Mouse (Mus musculus): ENCODE measurements around the gene Ccdc51. TPM values are rescaled to one million over a fixed set of nuclear protein-coding genes. Genes with fewer than 3 reads are reported as not detected.

The Ccdc51 gene
- total RNA-seq (2021), result 10 to 100 TPM; 15.7 to 19.4 TPM
- long read RNA-seq, experiment 1, transcript Ccdc51-201 (4 exons, 1,526 nt), result major isoform, 17 of 18 reads
- long read RNA-seq, experiment 1, partial matches to known transcripts, result 0 of 18 reads
- long read RNA-seq, experiment 1, other reads (novel, unspliced or antisense), result 1 of 18 reads
- long read RNA-seq, experiment 2, transcript Ccdc51-201 (4 exons, 1,526 nt), result major isoform, 8 of 13 reads
- long read RNA-seq, experiment 2, partial matches to known transcripts, result 1 of 13 reads
- long read RNA-seq, experiment 2, other reads (novel, unspliced or antisense), result 4 of 13 reads

DNA sequence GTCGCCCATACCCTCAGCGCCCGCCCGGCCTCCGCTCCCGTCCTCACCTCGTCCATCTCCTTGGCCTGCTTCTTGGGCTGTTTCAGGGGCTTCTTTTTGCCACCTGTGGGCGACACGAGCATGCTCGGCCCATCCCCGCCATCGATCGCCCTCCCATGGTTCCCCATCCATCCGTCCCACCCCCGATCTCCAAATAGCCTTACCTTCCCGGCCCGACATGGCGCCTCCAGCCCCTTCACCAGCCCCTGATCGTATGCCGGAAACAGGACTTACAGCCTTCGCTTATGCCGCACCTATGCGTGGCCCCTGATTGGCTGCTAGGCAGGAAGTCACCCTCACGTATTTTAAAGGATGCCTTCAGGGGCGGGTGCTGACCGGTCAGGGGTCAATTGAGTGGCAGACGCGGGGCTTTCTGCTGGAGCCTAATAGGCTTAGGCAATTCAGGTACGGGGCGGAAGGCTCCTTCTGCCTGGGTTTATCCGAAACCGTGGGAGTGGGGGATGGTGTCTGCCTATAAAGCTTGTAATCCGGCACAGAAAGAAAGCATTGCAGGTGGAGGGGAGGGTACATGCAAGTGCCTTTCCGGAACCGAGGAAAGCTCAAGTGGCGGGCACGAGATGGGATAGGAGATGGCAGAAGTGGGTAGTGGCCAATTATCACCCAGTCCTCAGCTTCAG, at the start of gene Ccdc51, which contains the start of gene Tma7:
TSS of gene Ccdc51 (plus strand) at position 370 of the 677 bp plus-strand sequence.
TSS of gene Tma7 (minus strand) at position 464 of the 677 bp plus-strand sequence.
- peak; percentile 89 for DNase-seq

DNA sequence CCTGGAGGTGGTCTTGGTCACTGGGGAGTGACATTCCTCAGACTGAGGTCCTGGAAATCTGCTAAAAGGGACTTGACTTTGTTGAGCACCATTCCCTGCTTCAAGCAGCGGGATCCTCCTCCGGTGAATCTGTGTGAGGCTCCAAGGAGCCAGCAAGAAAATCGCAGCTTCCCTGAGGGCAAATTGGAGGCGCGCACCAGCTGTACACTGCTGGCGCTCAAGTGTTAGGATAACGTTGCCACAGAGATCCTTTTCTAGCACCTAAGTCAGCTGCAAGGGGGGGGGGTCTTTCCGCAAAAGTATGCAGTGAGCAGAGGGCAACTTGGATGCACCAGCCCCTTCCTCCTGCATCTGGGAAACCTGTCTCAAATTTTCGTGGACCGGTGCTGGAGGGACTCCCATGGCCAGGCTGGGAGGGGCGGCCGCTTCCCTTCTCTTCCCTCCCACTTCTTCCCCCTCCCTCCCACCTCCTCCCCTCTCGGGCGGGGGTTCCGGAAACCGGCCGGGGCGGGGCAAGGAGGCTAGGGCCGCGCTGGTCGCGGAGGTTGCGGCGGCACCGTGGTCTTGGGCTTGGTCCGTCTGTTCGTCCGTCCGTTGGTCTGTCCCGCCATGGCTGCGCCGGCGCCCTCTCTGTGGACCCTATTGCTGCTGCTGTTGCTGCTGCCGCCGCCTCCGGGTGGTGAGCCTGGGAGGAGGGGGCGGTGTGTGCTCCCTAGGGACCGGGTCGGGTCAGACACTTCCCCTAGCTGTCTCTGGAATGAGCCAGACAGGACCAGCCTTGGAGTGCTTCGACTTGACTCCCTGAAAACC, 44.0 kb upstream of the Ccdc51 start, which contains the start of gene Shisa5:
TSS of gene Shisa5 (plus strand) at position 480 of the 810 bp plus-strand sequence.
- DNase-seq, result peak; percentile 90

GRCm38 (mm10) chr9:109038901-109039364, 43.4 kb upstream of the Ccdc51 start:
- peak; percentile 68 for DNase-seq

- no peak for DNase-seq
Measured at GRCm38 (mm10) chr9:109039681-109040080, 42.6 kb upstream of the Ccdc51 start.

- DNase-seq, result no peak
Measured at GRCm38 (mm10) chr9:109040216-109040615, 42.1 kb upstream of the Ccdc51 start.

DNA sequence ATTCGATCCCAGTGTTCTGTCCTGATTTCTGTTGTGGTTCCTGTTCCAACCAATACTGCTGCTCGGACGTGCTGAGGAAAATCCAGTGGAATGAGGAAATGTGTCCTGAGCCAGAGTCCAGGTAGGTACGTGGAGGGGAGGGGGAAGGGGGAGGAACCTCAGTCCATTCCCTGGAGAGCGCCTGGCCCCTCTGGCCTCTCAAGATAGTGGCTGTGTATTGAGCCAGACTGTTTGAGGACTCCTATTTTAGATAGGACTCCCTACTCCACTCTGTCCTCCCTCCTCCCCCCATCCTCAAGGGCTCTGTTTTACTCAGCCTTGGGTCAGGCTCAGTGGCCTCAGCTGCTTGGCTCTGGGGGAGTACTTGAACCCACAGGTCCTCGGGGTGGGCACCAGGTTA, 41.4 kb upstream of the Ccdc51 start:
- DNase-seq, result no peak

- DNase-seq, result no peak
Measured at GRCm38 (mm10) chr9:109041351-109041750, 40.9 kb upstream of the Ccdc51 start.

- DNase-seq, result peak; percentile 75
Measured at GRCm38 (mm10) chr9:109046306-109046705, 36.0 kb upstream of the Ccdc51 start.

DNA sequence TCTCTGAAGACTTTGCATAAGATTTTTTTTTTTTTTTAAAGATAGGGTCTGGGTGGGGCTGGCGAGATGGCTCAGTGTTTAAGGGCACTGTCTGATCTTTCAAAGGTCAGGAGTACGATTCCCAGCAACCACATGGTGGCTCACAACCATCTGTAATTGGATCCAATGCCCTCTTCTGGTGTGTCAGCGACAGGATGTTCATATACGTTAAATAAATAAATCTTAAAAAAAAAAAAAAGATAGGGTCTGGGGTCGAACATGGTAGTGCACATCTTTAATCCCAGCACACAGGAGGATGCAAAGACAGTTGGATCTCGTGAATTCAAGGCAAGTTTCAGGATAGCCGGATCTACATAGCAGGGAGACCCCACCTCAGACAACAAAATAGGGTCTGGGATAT, 33.0 kb upstream of the Ccdc51 start:
- DNase-seq, result no peak

DNA sequence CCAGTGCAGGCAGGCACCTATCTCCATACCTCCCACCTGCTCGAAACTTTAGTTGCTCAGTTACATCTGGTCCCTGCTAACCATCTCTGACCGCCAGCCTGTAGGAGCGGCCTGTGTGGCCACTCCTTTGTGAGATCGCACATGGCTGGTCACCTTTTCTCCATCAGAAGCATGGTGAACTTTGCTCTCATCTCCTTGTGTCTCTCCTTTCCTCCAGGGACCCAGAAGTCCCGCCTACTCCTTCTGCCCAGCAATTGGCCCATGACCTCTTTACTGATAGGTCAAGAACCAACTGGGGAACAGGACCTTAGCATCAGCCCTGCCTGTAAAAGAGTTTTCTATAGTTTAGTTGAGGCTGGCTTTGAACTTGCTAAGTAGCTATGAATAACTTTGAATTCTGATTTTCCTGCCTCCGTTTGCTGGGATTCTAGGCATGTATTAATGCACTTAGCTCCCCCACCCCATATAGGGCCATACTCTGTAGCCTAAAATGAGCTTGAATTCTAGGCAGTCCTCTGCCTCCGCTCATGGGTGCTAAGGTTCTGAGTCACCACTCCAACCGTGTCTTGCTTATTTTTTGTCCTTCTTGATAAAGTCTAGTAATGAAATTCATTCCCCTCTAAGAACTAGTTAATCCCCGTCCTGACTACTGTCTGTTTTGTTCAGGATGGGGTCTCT, 32.2 kb upstream of the Ccdc51 start:
- no peak for DNase-seq

- DNase-seq, result no peak
Measured at GRCm38 (mm10) chr9:109050674-109050997, 31.7 kb upstream of the Ccdc51 start.

DNA sequence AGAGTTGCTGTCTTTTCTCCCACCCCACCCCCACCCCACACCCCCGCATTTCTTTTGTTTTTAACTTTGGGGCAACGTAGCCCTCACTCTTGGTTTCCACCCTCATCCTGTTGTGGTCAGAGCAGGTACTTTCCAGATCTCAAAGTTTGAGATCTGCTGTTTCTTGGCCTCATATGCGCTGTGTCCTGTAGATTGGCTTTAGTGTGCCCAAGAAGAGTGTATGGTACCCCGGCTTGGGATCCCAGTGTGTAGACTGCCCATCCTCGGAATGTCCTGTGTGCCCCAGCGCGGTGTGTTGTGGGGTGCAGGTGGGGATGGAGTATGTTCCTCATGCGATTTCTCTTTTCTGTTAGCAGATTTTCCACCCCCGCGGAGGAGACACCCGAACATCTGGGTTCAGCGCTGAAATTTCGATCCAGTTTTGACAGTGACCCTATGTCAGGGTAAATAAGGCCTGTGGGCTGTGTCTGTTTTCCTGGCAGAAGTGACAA, 31.2 kb upstream of the Ccdc51 start:
- DNase-seq, result no peak

DNA sequence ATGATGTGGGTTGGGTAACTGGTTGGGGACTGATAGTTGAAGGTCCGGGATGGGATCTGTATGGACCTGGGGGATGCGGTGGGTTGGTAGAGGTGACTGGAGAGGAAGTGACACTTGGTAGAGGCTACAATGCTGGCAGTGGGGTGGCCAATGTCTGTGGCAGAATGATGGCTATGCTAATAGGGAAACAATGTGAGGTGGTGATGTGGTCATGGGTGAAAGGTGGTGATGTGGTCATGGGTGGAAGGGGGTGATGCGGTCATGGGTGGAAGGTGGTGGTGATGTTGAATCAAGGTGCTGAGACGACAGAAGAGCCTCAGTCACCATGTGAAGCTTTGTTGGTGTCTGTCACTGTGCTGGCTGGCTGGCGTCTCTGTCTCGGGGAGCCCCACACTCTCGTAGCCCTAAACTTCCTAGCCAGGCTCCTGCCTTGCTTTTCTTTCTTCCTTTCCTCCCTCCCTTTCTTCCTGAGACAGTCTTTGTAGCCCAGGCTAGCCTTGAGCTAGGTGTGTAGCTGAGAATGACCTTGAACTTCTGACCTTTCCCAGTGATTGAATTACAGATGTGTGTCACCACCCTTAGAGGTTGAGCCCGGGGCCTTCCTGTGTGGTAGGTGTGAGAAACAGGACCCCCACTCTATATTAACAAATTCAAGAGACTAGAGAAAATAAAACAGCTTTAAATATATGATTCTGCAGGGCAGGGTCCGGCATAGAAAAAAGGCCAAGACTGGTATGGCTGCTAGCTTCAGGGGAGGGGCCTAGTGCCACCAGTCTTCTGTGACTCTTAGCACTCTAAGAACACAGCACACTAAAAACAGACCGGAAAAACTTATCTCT, 30.4 kb upstream of the Ccdc51 start:
- DNase-seq, result no peak

DNA sequence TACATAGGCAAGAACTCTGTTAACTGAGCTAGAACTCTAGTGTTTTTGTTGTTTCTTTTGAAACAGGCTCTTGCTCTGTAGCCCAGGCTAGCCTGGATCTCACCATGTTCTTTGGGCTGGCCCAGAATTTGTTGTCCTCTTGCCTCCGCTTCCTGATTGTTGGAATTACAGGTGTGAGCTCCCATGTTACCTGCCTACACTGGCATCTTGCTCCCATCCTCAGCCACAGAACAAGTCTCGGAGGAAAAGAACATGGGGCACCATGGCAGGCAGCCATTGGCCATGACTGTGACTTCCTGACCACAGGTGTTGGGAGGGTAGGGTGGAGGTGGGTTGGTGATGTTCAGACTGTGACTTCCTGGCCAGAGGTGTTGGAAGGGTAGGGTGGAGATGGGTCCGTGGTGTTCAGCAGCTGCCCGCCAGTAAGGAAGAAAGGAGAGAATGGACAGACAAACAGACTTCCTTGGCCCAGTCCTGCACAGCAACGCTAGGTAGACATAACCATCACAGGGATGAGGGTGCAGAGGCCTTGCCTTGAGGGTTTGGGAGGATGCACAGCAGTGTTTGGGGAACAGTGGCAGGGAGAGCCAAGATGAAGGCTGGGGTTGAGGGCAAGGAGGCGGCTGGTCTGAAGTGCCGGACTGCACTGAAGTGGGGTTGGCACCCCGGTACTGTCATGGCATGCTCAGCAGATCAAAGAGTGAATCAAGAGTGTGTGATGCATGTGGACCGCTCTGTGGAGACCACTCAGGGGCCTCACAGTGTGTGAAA, 29.6 kb upstream of the Ccdc51 start:
- no peak for DNase-seq

- DNase-seq, result no peak
Measured at GRCm38 (mm10) chr9:109053366-109053765, 28.9 kb upstream of the Ccdc51 start.

DNA sequence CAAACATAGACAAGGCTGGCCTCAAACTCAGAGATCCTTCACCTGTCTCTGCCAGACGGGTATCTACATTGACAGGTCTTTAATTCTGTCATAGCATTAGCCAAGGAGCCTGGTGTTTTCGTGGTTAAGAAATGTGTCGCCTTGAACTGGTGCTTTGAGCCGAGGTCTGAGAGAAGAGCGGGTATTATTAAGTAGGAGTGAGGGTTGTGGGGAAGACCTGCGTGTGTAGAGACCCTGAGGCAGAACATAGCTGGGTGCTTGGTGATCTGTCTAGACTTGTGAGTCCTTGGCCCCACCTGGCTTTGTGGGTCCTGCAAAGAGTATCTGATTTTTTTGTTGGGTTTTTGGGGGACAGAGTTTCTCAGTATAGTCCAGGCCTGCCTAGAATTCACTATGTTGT, 28.4 kb upstream of the Ccdc51 start:
- no peak for DNase-seq

DNA sequence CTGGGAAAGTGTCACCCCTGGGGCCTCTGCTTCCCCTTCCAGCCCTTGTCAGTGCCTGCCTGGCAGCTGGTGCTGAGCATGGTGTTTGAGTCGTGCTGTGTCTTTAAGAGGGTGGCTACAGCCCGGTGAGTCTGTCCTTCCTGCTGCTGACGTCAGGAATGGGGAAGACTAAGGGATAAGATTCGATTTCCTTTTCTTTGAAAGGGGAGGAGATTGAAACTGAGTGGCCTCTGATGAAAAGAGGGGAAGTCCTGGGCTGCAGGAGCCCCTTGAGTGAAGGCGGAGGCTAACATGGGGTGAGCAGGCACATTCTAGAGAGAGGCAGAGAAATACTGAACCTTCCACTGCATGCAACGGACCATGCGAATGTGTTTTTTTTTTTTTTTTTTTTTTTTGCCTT, 27.6 kb upstream of the Ccdc51 start:
- peak; percentile 80 for DNase-seq

DNA sequence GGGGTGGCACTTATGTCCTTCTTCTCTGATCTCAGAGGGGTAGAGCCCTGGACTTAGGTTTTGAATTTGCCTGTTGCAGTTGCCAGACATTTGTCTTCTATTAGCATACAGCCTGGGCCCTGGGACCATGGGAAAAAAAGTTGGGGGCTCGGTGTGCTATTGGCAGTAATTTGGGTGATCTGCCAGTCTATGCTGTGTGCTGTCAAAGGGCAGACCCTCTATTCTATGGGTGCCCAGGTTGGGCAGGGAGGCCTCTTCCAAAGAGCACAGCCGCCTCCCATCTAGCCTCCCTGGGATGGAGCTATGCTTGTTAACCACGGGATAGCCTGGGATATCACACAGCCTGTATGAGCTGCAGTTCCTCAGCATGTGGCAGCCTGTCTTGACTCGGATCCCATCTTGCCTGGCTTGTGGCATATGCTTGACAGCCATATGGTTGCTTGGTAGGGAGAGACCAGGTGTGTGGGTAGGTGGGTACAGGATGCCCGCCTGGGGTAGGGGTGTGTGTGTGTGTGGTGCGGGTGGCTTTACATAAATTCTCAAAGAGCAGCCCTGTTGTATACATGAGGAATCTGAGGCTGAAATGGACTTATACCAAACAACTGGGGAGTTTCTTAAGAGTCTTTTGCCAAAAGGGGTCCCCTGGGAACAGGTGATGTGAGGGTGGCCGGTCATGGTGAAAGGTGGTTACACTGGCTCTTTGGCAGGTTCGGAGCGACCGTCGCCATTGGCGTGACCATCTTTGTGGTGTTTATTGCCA, 26.8 kb upstream of the Ccdc51 start:
- no peak for DNase-seq

GRCm38 (mm10) chr9:109056081-109056690, 26.1 kb upstream of the Ccdc51 start:
- no peak for DNase-seq
